Mouse (Mus musculus) right cerebral cortex, postnatal 10 days (tissue): ENCODE results near the gene Necab3.

ENCODE experiments used
- DNase-seq, 2 experiments: peaks; one replicate each; pipeline ENCODE4 v3.0.0; 2021; ENCODE audit warnings: low spot score in 2 of 2

Necab3 gene

GRCm38 (mm10) chr2:154558264-154559039 is at the start of gene Necab3:
Gene Necab3, minus strand, starts transcription at chr2:154558890.
- DNase-seq, result peak; percentile 74 to 78

GRCm38 (mm10) chr2:154606965-154607364 is 48.3 kb upstream of the Necab3 start:
- no peak for DNase-seq

GRCm38 (mm10) chr2:154604156-154604555 is 45.5 kb upstream of the Necab3 start:
- no peak for DNase-seq

GRCm38 (mm10) chr2:154603638-154604153 is 45.0 kb upstream of the Necab3 start, which contains the start of gene Pxmp4:
Gene Pxmp4, minus strand, starts transcription at chr2:154603708.
- DNase-seq, result peak; percentile 99 to 100

GRCm38 (mm10) chr2:154603007-154603637 is 44.4 kb upstream of the Necab3 start:
- no peak for DNase-seq

- DNase-seq, result no peak
These were observed 42.6 kb upstream of the Necab3 start for GRCm38 (mm10) chr2:154601324-154601723.

- DNase-seq, result no peak
These were observed 41.9 kb upstream of the Necab3 start for GRCm38 (mm10) chr2:154600586-154600985.

- DNase-seq, result no peak
These were observed 38.7 kb upstream of the Necab3 start for GRCm38 (mm10) chr2:154597399-154597798.

- no peak for DNase-seq
These were observed 37.1 kb upstream of the Necab3 start for GRCm38 (mm10) chr2:154595775-154596174.

- no peak for DNase-seq
These were observed 34.3 kb upstream of the Necab3 start for GRCm38 (mm10) chr2:154593025-154593424.

- no peak for DNase-seq
These were observed 32.5 kb upstream of the Necab3 start for GRCm38 (mm10) chr2:154591239-154591638.

- DNase-seq, result no peak
These were observed 30.4 kb upstream of the Necab3 start for GRCm38 (mm10) chr2:154589051-154589450.

GRCm38 (mm10) chr2:154586405-154586804 is 27.7 kb upstream of the Necab3 start:
- peak in 1 of 2 experiments; percentile 78 for DNase-seq

- DNase-seq, result peak in 1 of 2 experiments; percentile 47
These were observed 26.4 kb upstream of the Necab3 start for GRCm38 (mm10) chr2:154584931-154585601.

- DNase-seq, result peak; percentile 94 to 97
These were observed 25.5 kb upstream of the Necab3 start for GRCm38 (mm10) chr2:154583906-154584872.

- DNase-seq, result no peak
These were observed 22.7 kb upstream of the Necab3 start for GRCm38 (mm10) chr2:154581421-154581820.

- no peak for DNase-seq
These were observed 21.9 kb upstream of the Necab3 start for GRCm38 (mm10) chr2:154580586-154580985.

GRCm38 (mm10) chr2:154577744-154578067 is 19.0 kb upstream of the Necab3 start:
- DNase-seq, result no peak

GRCm38 (mm10) chr2:154576876-154577743 is 18.4 kb upstream of the Necab3 start:
- no peak for DNase-seq

GRCm38 (mm10) chr2:154574271-154574670 is 15.6 kb upstream of the Necab3 start:
- no peak for DNase-seq
